Mouse (Mus musculus): Measurements from ENCODE around the gene Grik4.

GRCm38 (mm10) chr9:42885123-42885522 is 59.2 kb downstream of the Grik4 start:
- no peak for TF ChIP-seq POLR2A (IDR thresholded peaks at IDR 0.05; ENCODE audit: control insufficient read depth, extremely low read depth, insufficient read depth, low read length, poor library complexity)
- no peak for TF ChIP-seq CTCF (IDR thresholded peaks at IDR 0.05; ENCODE audit: borderline replicate concordance, control insufficient read depth, extremely low read depth, insufficient read depth, low read length, poor library complexity)

All from thymus, adult 2 months (tissue).